Mouse (Mus musculus) lung, embryonic 16.5 days (tissue): Measurements from ENCODE around the gene Gm2174. TPM values are rescaled to one million over a fixed set of nuclear protein-coding genes. Genes with fewer than 3 reads are reported as not detected.
A peak's percentile ranks its signal among the peaks of the same experiment; 100 is the strongest.

ENCODE experiments used
- ATAC-seq: fragments of 200-750 bp; cut with Nextera tagmentation; 2 replicates; pipeline ENCODE4 v1.8.0; 2017; ENCODE audit warnings: low read depth, mild to moderate bottlenecking, moderate library complexity
- H3K27ac ChIP-seq: fragments of 300-500 bp; sonication (generic); 2 replicates; pipeline ENCODE4 v1.5.1; 2014; ENCODE audit warnings: mild to moderate bottlenecking, control low read depth, low read length
- H3K27me3 ChIP-seq: fragments of 300-500 bp; sonication (generic); 2 replicates; pipeline ENCODE4 v1.6.1; 2014; ENCODE audit warnings: low read depth, low read length, mixed read lengths; ENCODE audit not compliant: control insufficient read depth, insufficient read depth
- H3K36me3 ChIP-seq: fragments of 300-500 bp; sonication (generic); 2 replicates; pipeline ENCODE4 v1.6.1; 2014; ENCODE audit warnings: low read length; ENCODE audit not compliant: control insufficient read depth, insufficient read depth
- H3K4me1 ChIP-seq: fragments of 300-500 bp; sonication (generic); replicated peaks from 2 replicates; pipeline ENCODE4 v1.6.1; 2014; ENCODE audit warnings: low read length, mixed read lengths; ENCODE audit not compliant: control insufficient read depth, insufficient read depth
- H3K4me2 ChIP-seq: fragments of 300-500 bp; sonication (generic); 2 replicates; pipeline ENCODE4 v1.6.1; 2014; ENCODE audit warnings: low read depth, low read length, control low read depth
- H3K4me3 ChIP-seq: fragments of 300-500 bp; sonication (generic); 2 replicates; pipeline ENCODE4 v1.5.1; 2014; ENCODE audit warnings: mild to moderate bottlenecking, low read length, control low read depth
- H3K9ac ChIP-seq: fragments of 300-500 bp; sonication (generic); 2 replicates; pipeline ENCODE4 v1.6.1; 2014; ENCODE audit warnings: low read length, control low read depth
- H3K9me3 ChIP-seq: fragments of 300-500 bp; sonication (generic); 2 replicates; pipeline ENCODE4 v1.6.1; 2016; ENCODE audit warnings: low read length; ENCODE audit not compliant: control insufficient read depth
- WGBS: fragments of 180-500 bp; shearing (Covaris S2); extraction: QIAGEN DNeasy Blood & Tissue Kit; methylation state at CpG from one replicate; pipeline ENCODE4 v1.1.7; 2014; 5-methylcytosine and 5-hydroxymethylcytosine counted together
- polyA plus RNA-seq: library from polyadenylated mRNA; unstranded; fragments of >200 nt; fragmentation: Nextera tagmentation; extraction: Ambion mirVana; gene quantifications from 2 replicates; pipeline ENCODE4 v1.2.1, GENCODE M21; 2015

Gene Gm2174
- polyA plus RNA-seq, 1 experiment from 2014 or later, result 3.5 TPM

DNA sequence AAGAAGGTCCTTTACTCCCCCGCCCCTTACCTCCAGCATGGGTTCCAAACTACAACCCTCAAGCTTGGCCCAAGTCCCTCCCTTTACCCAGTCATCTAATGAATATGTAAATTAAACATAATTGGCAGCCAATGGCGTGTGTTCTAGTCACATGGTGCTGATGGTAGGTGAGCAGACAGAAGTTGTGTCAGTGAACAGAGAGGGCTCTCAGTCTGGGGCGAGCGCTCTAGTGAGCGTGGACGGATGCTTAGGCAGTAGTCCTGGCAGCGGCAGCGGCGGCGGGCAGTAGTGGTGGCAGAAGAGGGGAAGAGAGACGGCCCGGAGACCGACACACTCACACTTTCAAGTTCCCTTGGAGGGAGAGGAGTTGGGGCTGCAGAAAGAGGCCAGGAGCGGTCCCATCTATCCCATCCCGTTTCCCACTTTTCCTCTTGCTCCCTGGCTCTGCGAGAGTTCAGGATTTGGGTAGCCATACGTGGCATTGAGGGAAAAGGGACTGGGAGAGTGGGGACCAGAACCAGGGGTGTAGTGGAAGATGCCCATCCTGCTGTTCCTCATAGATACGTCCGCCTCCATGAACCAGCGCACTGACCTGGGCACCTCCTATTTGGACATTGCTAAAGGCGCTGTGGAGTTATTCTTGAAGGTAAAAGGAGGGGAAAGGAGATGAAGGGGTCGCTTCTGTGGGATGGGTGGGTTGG, 7.1 kb downstream of the Gm2174 start, which contains the start of gene Ints6l:
Ints6l (plus strand) TSS at position 187 of the 701 bp plus-strand sequence.
- H3K9ac ChIP-seq, result peak within 1 kb of the TSS; percentile 81
- H3K27me3 ChIP-seq, result no peaks in the 10 kb centered on the region
- H3K4me1 ChIP-seq, result peaks cover 2% of the 10 kb centered on the region; the same call in 1 of the 2 replicates
- H3K27ac ChIP-seq, result peak within 1 kb of the TSS; percentile 95
- H3K4me3 ChIP-seq, result peak within 1 kb of the TSS; percentile 67
- WGBS, result 21% methylated on average over 21 of the region's 22 CpGs
- no peaks in the 10 kb centered on the region for H3K36me3 ChIP-seq
- peak; percentile 81 for ATAC-seq
- H3K4me2 ChIP-seq, result peak within 1 kb of the TSS; percentile 53
- no peaks in the 10 kb centered on the region for H3K9me3 ChIP-seq

DNA sequence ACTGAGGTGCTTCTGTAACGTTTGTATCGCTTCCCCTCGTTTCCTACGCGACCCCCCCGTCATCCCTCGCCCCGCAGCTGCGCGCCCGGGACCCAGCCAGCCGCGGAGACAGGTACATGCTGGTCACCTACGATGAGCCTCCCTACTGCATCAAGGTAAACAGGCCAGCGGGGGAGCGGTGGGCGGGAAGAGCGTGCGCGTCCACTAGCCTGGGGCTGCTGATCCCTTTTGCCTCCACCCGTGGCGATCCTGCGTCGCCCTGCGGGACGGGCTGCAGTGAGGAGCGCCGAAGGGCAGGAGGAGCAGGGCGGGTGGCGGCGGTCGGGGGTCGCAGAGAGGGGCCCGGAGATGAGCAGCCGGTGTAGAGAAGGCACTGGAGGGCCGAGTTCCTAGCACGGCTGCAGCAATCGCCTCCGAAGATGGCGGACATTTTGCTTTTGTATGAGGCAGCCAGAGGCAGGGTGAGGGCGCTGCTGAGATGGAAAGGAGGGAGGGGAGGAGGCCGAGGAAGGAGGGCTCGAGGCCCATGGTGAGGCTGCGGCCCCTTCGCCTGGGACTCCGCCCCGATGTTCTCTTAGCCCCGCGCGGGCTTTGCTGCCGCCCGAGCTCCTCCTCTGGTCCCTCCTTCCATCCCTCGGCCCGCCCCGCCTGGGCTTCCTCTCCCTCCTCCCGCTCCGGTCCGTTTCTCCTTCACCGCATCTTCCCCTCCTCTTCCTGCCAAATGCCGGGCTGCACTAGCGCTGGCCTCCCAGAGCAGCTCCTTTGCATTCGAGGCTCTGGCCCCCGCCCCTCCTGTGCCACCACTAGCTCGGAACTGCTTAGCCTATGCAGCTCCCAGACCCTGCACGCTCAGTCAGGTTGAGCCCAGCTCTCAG, 7.8 kb downstream of the Gm2174 start:
- no peaks in the 10 kb centered on the region for H3K9me3 ChIP-seq
- H3K27me3 ChIP-seq, result no peaks in the 10 kb centered on the region
- ATAC-seq, result peak; percentile 97
- 20% methylated on average over 46 of the region's 65 CpGs for WGBS
- H3K27ac ChIP-seq, result peak overlapping the region; percentile 95
- peak overlapping the region; percentile 67 for H3K4me3 ChIP-seq
- peaks cover 3% of the 10 kb centered on the region; the same call in 1 of the 2 replicates for H3K4me1 ChIP-seq
- peak overlapping the region; percentile 81 for H3K9ac ChIP-seq
- H3K4me2 ChIP-seq, result peak overlapping the region; percentile 62
- H3K36me3 ChIP-seq, result no peaks in the 10 kb centered on the region

DNA sequence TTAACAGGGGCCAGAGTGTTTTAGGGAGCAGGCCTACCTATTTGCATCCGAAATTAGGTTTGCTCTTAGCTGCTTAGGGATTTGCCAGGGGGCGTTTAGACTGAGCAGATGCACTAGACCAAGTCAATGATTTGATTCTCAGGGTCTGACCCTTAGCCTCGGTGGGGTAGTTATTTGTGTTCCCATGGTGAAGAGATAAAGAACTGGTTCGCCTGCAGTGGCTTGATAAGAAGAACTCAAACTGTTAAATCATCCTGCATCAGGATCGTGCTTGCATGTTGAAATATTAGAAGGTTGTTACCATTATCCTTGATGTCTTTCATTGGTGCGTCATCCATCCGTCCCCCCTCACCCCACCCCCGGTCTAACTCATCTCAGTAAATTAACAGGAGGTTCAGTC, 8.6 kb downstream of the Gm2174 start:
- no peaks in the 10 kb centered on the region for H3K27me3 ChIP-seq
- H3K9me3 ChIP-seq, result no peaks in the 10 kb centered on the region
- H3K36me3 ChIP-seq, result no peaks in the 10 kb centered on the region
- peak overlapping the region; percentile 60 for H3K9ac ChIP-seq
- peak overlapping the region; percentile 67 for H3K4me3 ChIP-seq
- peak overlapping the region; percentile 62 for H3K4me2 ChIP-seq
- 14% methylated on average over 8 of the region's 8 CpGs for WGBS
- no peak; the same call in 1 of the 2 replicates for ATAC-seq
- H3K4me1 ChIP-seq, result peaks cover 8% of the 10 kb centered on the region; the same call in 1 of the 2 replicates
- peak overlapping the region; percentile 84 for H3K27ac ChIP-seq

DNA sequence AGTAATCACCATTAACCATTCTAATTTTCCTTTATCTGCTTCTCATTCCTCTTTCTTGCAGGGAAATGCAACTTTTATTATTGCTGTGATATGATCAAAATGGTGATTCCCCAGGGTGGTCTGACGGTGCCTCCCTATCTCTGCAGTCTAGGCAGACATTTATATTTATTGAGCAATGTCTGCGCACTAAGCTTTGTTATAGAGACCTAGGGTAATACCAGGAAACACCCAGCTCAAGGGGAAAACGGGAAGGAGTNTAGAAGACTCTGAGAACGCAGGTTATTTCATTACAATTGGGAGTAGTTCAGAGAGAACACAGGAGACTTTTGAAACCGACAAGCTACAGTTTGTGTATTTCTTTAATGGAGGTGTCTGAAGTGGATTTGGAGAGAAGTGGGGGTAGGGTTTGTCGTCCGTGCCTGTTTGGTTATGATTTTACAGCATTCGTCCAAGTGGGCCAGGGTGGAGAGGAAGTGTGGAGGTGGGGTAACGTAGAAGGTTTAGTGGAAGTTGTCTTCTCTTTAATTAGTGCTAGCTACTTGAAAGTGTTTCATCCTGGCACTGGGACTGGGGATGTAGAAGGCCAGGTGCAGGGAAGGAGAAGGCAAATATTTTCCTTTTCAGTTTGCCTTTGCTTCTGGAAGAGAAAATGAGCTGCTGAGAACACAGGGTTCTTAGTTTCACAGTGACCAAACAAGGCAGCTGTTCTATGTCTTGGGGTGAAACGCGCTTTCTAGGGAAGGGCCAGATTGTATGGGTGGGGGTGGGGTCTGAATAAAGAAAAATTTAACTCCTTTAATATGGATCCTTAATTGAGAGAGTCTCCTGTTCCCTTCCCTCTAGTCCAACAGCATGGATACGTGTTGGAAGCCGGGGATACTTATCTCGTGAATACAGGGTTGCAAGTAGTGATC, 14.5 kb downstream of the Gm2174 start:
- peak; percentile 62 for ATAC-seq
- Histone ChIP-seq H3K4me3 (no peak overlapping the region), H3K27me3 (no peaks in the 10 kb centered on the region), H3K27ac (peak overlapping the region; percentile 71), H3K4me2 (peak overlapping the region; percentile 25), H3K9me3 (no peaks in the 10 kb centered on the region), H3K36me3 (no peaks in the 10 kb centered on the region; the same call in 1 of the 2 replicates), H3K4me1 (peaks cover 21% of the 10 kb centered on the region), H3K9ac (no peak overlapping the region)
- WGBS, result 29% methylated on average over 14 of the region's 14 CpGs

DNA sequence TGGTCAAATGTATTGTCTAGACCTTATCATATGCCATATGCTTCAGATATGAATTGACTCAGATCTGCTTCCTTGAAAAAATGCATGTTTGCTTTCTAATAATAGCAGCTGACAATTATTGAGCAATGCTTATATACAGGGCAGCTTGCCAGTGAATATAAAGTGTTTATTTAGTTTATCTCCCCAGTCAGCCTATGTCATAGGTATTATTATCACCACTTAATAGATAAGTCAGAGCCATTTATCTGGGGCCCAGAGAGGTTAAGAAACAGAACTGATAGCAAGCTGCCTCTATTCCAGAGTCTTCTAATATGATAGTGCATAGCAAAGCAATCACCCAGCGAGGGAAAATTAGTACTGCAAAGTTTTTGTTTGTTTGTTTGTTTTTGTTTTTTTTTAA, 17.1 kb downstream of the Gm2174 start:
- H3K4me2 ChIP-seq, result no peak overlapping the region
- no peaks in the 10 kb centered on the region for H3K27me3 ChIP-seq
- H3K36me3 ChIP-seq, result no peaks in the 10 kb centered on the region; the same call in 1 of the 2 replicates
- H3K27ac ChIP-seq, result no peak overlapping the region
- H3K4me1 ChIP-seq, result peaks cover 31% of the 10 kb centered on the region
- H3K9me3 ChIP-seq, result no peaks in the 10 kb centered on the region
- ATAC-seq, result no peak
- no peak overlapping the region for H3K9ac ChIP-seq
- WGBS, result 52% methylated on average over 1 of the region's 1 CpGs
- H3K4me3 ChIP-seq, result no peak overlapping the region

DNA sequence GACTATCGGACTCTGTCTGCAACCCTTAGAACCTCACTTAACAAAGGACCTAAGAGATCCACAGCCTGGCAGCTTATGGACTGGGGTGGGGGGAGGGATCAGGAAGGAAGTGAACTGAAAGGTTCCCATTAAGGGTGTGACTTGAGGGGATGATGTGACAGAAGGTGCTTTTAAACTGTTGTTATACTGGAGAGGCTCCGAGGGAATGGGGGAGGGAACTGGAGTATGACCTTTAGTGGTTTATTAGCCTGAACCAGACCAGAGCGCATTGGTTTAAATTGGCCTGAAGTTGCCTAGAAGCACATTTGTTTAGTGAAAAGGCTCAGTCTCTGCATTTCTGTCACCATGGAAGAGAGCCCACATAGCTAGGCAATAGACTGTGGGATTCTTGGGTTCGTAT, 19.9 kb downstream of the Gm2174 start:
- Histone ChIP-seq H3K36me3 (no peaks in the 10 kb centered on the region; the same call in 1 of the 2 replicates), H3K9ac (no peak overlapping the region), H3K4me3 (no peak overlapping the region), H3K9me3 (no peaks in the 10 kb centered on the region), H3K27me3 (no peaks in the 10 kb centered on the region), H3K27ac (peak overlapping the region; percentile 5; the same call in 1 of the 2 replicates), H3K4me1 (peaks cover 21% of the 10 kb centered on the region), H3K4me2 (no peak overlapping the region)
- WGBS, result 47% methylated on average over 4 of the region's 4 CpGs
- ATAC-seq, result peak; percentile 43; the same call in 1 of the 2 replicates

DNA sequence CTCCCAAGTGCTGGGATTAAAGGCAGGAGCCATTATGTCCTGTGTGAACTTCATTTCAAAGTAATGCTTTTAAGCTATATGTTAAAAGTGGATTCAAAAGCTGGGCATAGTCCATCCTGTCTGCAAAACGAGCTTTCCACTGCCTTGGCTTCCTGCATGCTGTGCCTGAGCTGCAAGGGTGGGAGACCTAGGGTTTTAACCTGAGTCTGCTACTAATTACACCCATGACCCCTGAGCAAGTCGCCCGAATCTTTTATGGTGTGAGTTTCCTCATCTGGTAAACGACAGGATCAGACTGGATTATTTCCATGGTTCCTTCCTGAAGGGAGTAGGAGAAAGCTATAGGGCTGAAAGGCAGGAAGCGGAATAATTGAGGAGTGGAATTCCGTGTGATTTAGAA, 20.7 kb downstream of the Gm2174 start:
- ATAC-seq, result 0 out of 2 replicates have a peak, but pooled peaks have one; percentile 46
- 40% methylated on average over 6 of the region's 6 CpGs for WGBS
- H3K4me2 ChIP-seq, result no peak overlapping the region

DNA sequence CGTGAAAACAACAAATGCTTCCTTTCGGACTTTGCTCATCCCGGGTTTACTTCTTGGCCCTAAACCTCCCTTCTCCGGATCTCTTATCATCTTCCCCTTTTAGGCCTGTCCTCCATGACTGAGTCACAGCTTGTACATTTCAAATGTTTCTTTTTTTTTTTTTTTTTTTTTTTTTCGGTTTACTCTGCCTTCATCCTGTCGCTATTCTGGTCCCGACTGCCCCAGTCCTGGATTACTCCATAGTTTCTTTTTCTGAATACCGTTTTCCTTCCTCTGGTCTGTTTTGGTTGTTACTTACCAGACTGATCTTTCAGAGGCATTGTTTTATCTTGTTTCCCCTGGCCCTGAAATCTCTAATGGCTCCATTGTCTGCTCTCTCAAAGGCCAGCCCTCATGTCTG, 26.3 kb downstream of the Gm2174 start:
- Histone ChIP-seq H3K9ac (no peak overlapping the region), H3K27ac (peak overlapping the region; percentile 52; the same call in 1 of the 2 replicates), H3K4me1 (peaks cover 5% of the 10 kb centered on the region; the same call in 1 of the 2 replicates), H3K4me2 (no peak overlapping the region), H3K36me3 (no peaks in the 10 kb centered on the region), H3K27me3 (no peaks in the 10 kb centered on the region), H3K4me3 (no peak overlapping the region; the same call in 1 of the 2 replicates), H3K9me3 (no peaks in the 10 kb centered on the region)
- peak; percentile 51; the same call in 1 of the 2 replicates for ATAC-seq
- 39% methylated on average over 8 of the region's 8 CpGs for WGBS

More for the DNA sequence above, 20.7 kb downstream of the Gm2174 start:
- H3K4me3 ChIP-seq, result no peak overlapping the region
- peak overlapping the region; percentile 65 for H3K27ac ChIP-seq
- H3K36me3 ChIP-seq, result no peaks in the 10 kb centered on the region; the same call in 1 of the 2 replicates
- H3K4me1 ChIP-seq, result peaks cover 21% of the 10 kb centered on the region
- no peaks in the 10 kb centered on the region for H3K9me3 ChIP-seq
- H3K9ac ChIP-seq, result no peak overlapping the region
- no peaks in the 10 kb centered on the region for H3K27me3 ChIP-seq
